In genomic region chr1:52004096-52004495, GRCm38 (mm10) we compare ENCODE assay signal across 8 mouse cellular contexts. TPM values are rescaled to one million over a fixed set of nuclear protein-coding genes. Genes with fewer than 3 reads are reported as not detected.
DNase-seq lines count a peak whose midpoint lies in the region; ATAC-seq and TF ChIP-seq lines count a peak whose summit lies in the region.

No protein-coding gene starts in this region.

- H3K27ac ChIP-seq in forebrain, embryonic 16.5 days (ENCODE audit: low read length) = no peak overlapping the region
- H3K27ac ChIP-seq in kidney, postnatal 0 days = no peak overlapping the region

- peak; percentile 84 for DNase-seq in testis, postnatal 10 days (ENCODE audit: low spot score)
- DNase-seq in testis, postnatal 14 days (ENCODE audit: low spot score) = no peak
- peak; percentile 30 for DNase-seq in cerebellum, adult 11 months
- peak; percentile 87 for DNase-seq in kidney, postnatal 0 days (ENCODE audit: low spot score)
- DNase-seq in lung, adult 18-20 months = peak; percentile 52 to 70
- peak; percentile 74 for DNase-seq in retina, postnatal 1 day
- DNase-seq in urinary bladder, postnatal 10 days (ENCODE audit: low spot score) = peak; percentile 33

- H3K36me3 ChIP-seq in forebrain, embryonic 16.5 days (ENCODE audit: control insufficient read depth, insufficient read depth) = no peaks in the 10 kb centered on the region
- H3K36me3 ChIP-seq in kidney, postnatal 0 days (ENCODE audit: insufficient read depth, low read length) = no peaks in the 10 kb centered on the region

- H3K4me2 ChIP-seq in forebrain, embryonic 16.5 days (ENCODE audit: low read length) = no peak overlapping the region
- no peak overlapping the region for H3K4me2 ChIP-seq in kidney, postnatal 0 days (ENCODE audit: low read length)

- ATAC-seq in forebrain, embryonic 16.5 days = peak; percentile 80
- ATAC-seq in kidney, postnatal 0 days (replicated peaks; ENCODE audit: low FRiP score, low read depth) = no peak

- no peaks in the 10 kb centered on the region for H3K9me3 ChIP-seq in forebrain, embryonic 16.5 days (ENCODE audit: control insufficient read depth, low read length)
- H3K9me3 ChIP-seq in kidney, postnatal 0 days (replicated peaks; ENCODE audit: low read length) = no peaks in the 10 kb centered on the region

- no peaks in the 10 kb centered on the region for H3K27me3 ChIP-seq in forebrain, embryonic 16.5 days (replicated peaks; ENCODE audit: control insufficient read depth, insufficient read depth, low read length)
- no peaks in the 10 kb centered on the region for H3K27me3 ChIP-seq in kidney, postnatal 0 days (ENCODE audit: insufficient read depth, low read length)

- TF ChIP-seq CTCF in kidney, postnatal 0 days (IDR thresholded peaks at IDR 0.05; ENCODE audit: low read depth) = peak; percentile 92

- H3K4me3 ChIP-seq in forebrain, embryonic 16.5 days (replicated peaks; ENCODE audit: low read length) = no peak overlapping the region
- no peak overlapping the region for H3K4me3 ChIP-seq in kidney, postnatal 0 days (replicated peaks; ENCODE audit: low read depth, low read length)

- WGBS in forebrain, embryonic 16.5 days = 17% methylated on average over 8 of the region's 8 CpGs
- 21% methylated on average over 8 of the region's 8 CpGs for WGBS in kidney, postnatal 0 days

- peaks cover 7% of the 10 kb centered on the region for H3K4me1 ChIP-seq in forebrain, embryonic 16.5 days (replicated peaks; ENCODE audit: control insufficient read depth, insufficient read depth, low read length)
- no peaks in the 10 kb centered on the region for H3K4me1 ChIP-seq in kidney, postnatal 0 days (replicated peaks; ENCODE audit: insufficient read depth, low read length)

- no peak overlapping the region for H3K9ac ChIP-seq in forebrain, embryonic 16.5 days (replicated peaks; ENCODE audit: low read depth, low read length)
- no peak overlapping the region for H3K9ac ChIP-seq in kidney, postnatal 0 days (ENCODE audit: low read depth, low read length)

RNA-seq across cellular contexts. Expression of gene Stat4, which starts 17.1 kb away (rescaled TPM):
- 0.46 and 0.78 TPM in 2 replicates for polyA plus RNA-seq in forebrain, embryonic 16.5 days (2015; fragmentation: Nextera tagmentation; extraction: Ambion mirVana)
- 1.0 and 1.4 TPM in 2 replicates for polyA plus RNA-seq in kidney, postnatal 0 days (2015; fragmentation: Nextera tagmentation; extraction: Ambion mirVana)
